ENCODE assay signal across 8 mouse cellular contexts in the genomic region with DNA sequence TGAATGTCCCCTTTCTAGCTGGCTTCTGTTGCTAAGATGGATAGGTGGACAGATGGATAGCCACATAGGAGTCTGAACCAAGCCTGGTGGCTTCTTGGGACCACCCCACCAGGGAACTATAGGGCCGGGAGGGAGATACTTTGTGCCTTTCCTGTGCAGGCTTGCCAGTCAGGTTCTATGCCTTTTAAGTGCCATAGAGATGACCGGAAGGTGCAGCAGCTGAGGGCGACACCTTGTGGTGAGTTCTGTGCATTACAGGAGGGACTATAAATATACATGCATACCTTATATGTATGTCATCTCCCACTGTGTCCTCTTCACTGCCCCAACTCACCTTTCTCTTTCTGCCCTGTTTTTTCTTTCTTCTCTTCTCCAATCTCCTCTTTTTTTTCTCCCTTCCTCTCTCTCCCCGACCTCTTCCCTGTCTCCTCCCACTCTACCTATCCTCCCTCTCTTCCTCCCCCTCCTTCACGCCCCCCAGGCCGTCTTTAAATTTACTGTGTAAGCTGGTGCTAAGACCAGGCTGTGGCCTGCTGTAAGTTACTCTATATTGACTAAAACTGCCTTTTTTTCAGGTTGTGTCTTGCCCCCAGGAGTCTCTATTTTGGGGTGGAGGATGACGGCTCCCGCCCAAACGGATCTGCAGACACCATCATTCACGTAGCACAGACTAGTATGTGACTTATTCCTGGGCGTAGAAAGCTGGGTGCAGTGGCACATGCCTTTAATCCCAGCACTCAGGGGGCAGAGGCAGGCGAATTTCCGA. TPM values are rescaled to one million over a fixed set of nuclear protein-coding genes. Genes with fewer than 3 reads are reported as not detected.
DNase-seq lines count a peak whose midpoint lies in the region; ATAC-seq and TF ChIP-seq lines count a peak whose summit lies in the region.

No protein-coding gene starts in this region.

- peaks cover 22% of the 10 kb centered on the region for H3K36me3 ChIP-seq in lung, embryonic 14.5 days (ENCODE audit: insufficient read depth)

- H3K4me1 ChIP-seq in lung, embryonic 14.5 days (ENCODE audit: insufficient read depth) = no peaks in the 10 kb centered on the region

- WGBS in lung, embryonic 14.5 days = 55% methylated on average over 13 of the region's 13 CpGs

- peak; percentile 99 for TF ChIP-seq CTCF in lung, embryonic 14.5 days (IDR thresholded peaks at IDR 0.05; ENCODE audit: low read depth)

- DNase-seq in WW6 (ENCODE audit: low read depth, low spot score) = peak; percentile 65
- peak; percentile 52 for DNase-seq in heart, adult 8-10 months (ENCODE audit: low spot score)
- peak; percentile 67 for DNase-seq in kidney, adult 9 months
- peak; percentile 96 for DNase-seq in lung, embryonic 14.5 days
- peak; percentile 49 for DNase-seq in ovary, postnatal 36 days (ENCODE audit: low spot score)
- peak; percentile 87 for DNase-seq in thymus, postnatal 4 days

- peak; percentile 77 for ATAC-seq in CD4-positive, CD25-positive, alpha-beta regulatory T cell, adult 4 months
- peak; percentile 82 for ATAC-seq in common myeloid progenitor, adult 5-6 weeks (replicated peaks; ENCODE audit: low read depth, poor library complexity, severe bottlenecking)
- peak; percentile 68; the same call in 1 of the 2 replicates for ATAC-seq in lung, embryonic 14.5 days (ENCODE audit: insufficient read depth)

- no peak overlapping the region for H3K27ac ChIP-seq in lung, embryonic 14.5 days (ENCODE audit: low read depth)

- H3K9ac ChIP-seq in lung, embryonic 14.5 days = no peak overlapping the region

- no peaks in the 10 kb centered on the region for H3K27me3 ChIP-seq in lung, embryonic 14.5 days (ENCODE audit: insufficient read depth, low read length)

- H3K4me2 ChIP-seq in lung, embryonic 14.5 days = no peak overlapping the region

- no peak overlapping the region for H3K4me3 ChIP-seq in lung, embryonic 14.5 days (ENCODE audit: low read depth, low read length)

- no peaks in the 10 kb centered on the region for H3K9me3 ChIP-seq in lung, embryonic 14.5 days (ENCODE audit: low read depth, low read length)

RNA-seq across cellular contexts. Expression of a gene that starts 29.6 kb away (rescaled TPM):
- polyA plus RNA-seq in CD4-positive, CD25-positive, alpha-beta regulatory T cell, adult 4 months (2017; shearing (Covaris generic)) = 1 to 10 TPM; 6.0 to 8.0 TPM
- total RNA-seq in common myeloid progenitor, adult 5-6 weeks (2017) = 14.6 and 28.2 TPM in 2 replicates
- total RNA-seq in heart, adult 8-10 months (2022) = 10 to 100 TPM; 20.9 to 28.3 (median 24.5) TPM
- polyA plus RNA-seq in lung, embryonic 14.5 days (2014; fragmentation: Nextera tagmentation; extraction: Ambion mirVana) = 82.5 and 85.6 TPM in 2 replicates
